Mouse (Mus musculus): Measurements from ENCODE around the gene Ank3. TPM values are rescaled to one million over a fixed set of nuclear protein-coding genes. Genes with fewer than 3 reads are reported as not detected.

The Ank3 gene
- total RNA-seq, 2 experiments from 2014 or later: not detected

DNA sequence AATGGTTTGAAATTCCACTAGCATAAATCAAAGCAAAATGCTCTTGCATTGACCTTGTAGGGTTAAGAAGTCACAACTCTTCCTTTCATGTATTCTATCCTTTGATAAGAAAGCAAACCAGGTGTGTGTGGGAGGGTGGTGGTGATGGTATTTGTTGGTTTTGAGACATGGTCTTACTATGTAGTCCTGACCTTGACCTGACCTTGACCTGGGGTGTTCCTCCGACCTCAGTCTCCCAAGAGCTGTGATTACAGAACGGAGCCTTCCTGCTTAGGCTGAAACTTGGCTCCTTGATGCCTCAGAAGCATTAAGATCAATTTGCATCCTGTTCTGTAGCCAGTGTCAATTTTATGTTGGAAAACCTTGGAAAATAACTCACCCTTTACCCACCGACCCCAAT is 397.1 kb downstream of the Ank3 start:
- no peak for ATAC-seq (ENCODE audit: poor library complexity, severe bottlenecking)

DNA sequence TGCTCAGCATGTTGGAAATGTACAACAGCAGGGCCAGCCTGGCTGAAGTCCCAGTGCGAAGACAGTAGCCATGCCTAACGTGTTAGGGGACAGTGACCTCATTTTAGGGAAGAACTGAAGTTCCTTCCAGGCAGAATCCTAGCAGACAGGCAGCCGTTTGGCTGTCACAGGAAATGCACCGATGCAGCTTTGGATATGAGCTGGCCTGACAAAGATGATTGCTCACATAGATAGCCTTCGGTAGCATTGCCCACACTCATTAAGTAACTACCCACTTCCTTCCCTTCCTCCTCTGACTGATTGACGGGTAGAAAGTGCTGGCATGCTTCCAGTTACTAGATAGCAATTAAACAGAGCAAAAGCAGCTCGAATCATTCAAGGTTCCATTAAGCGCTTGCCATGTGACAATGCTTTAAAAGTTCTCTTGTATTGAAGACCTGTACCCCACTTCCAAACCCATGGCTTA is 397.9 kb downstream of the Ank3 start:
- ATAC-seq (ENCODE audit: poor library complexity, severe bottlenecking): peak; percentile 86

DNA sequence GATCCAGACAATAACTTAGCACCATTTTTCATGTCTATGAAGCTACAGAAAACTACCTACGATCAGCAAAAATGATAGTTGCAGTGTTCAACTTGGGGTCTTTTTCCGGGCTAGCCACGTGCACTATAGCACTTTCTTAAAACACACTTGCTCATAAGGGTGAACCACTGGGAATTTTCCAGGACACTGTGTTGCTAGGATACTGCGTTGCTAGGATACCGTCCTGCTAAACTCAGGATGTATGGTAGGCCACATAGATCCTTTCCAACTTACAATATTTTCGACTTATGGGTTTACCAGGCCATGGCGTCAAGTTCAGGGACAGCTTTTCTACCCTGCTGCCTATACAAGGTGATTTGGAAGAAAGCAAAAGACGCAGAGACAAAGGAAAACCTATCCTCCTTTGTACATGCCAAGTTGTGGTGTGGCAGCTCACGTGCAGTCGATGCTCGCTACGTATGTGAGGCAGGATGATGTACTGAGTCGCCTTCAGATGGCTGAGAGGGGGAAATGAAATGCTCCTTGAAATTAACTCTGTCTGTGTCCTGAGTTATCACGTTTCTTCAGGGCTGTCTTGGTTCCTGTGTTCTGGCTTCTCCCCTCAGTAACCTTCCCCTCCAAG is 404.7 kb downstream of the Ank3 start:
- no peak for ATAC-seq (ENCODE audit: poor library complexity, severe bottlenecking)

DNA sequence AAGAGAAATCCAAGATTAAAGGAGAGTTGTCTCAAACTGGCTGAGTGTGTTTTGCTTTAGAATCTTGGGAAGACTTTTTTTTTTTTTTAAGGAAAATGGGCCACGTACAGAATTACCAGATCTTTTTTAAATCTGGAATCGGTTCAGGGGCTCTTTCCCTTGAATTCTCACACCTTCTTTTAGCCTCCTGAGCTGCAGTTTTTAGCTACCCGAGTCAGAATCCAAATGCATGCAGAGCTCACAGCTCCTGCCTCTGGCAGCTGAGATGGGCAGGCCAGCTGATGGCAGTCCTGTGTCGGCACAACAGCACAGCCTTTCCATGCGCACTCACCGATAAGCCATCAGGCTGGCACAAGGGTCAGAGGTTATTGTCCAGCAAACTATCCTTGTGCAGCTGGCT is 406.0 kb downstream of the Ank3 start:
- ATAC-seq (ENCODE audit: poor library complexity, severe bottlenecking): no peak

DNA sequence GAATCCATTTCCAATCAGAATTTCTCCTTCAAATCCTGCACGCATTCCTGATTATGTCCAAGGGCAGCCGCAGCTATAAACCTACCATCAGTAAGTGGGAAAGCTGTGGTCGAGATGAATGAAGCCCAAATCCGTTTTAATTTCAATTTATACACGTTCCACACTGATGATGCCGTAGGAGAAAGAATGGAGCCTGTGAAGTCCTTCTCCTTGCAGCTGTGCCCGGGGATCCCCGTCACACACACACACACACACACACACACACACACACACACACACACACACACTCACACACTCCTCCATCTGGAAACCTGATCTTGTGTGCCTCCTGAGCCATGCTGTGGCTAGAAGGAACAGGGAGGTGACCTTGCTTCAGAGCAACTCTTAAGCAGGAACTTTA is 412.2 kb downstream of the Ank3 start:
- ATAC-seq (ENCODE audit: poor library complexity, severe bottlenecking): no peak

DNA sequence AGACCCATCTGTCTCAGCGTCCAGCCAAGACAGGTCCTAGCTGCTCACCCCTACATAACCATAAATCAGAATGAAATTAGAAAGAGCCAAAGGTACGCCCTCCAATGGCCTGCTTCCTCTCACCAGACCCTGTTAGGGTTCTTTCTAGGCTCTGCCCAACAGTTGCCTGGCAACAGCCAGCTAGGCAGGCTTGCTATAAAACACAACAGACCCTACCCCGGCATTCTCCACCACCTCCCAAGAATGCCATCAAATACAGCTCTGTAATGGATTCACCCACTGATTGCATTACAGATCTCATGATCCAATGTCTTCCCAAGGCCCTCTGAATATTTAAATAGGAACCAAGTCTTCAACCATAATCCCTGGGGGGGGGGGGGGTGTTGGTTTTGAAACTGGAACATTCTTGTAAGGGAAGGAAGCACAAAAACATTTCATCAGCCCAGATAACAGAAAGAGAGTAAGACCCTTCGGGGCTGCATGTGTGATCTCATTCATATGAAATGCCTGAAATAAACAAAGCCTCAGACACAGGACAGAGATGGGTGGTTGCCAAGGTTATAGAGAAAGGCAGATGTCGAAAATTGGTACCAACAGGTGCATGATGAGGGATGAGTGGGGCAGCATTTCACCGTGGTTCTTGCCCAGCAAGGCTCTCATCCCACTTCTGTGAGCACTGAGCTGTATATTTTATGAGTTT is 415.4 kb downstream of the Ank3 start:
- ATAC-seq (ENCODE audit: poor library complexity, severe bottlenecking): no peak

DNA sequence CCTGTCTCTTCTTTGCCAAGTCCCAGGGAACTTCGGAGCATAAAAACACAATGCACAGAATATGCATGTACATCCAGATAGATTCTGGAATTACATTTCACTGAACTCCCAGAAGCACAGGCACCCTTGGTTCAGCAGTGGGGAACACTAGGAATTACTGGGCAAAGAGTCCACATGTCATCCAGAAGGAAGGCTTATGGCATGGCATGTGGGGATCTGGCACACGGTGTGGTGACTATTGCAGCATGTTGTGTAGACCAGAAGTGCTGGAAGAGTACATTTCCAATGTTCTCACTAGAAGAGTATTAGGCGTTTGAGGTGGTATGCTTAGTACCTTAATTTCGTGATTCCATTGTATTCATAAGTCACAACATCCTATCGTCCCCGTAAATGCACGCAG is 422.7 kb downstream of the Ank3 start:
- no peak for ATAC-seq (ENCODE audit: poor library complexity, severe bottlenecking)

DNA sequence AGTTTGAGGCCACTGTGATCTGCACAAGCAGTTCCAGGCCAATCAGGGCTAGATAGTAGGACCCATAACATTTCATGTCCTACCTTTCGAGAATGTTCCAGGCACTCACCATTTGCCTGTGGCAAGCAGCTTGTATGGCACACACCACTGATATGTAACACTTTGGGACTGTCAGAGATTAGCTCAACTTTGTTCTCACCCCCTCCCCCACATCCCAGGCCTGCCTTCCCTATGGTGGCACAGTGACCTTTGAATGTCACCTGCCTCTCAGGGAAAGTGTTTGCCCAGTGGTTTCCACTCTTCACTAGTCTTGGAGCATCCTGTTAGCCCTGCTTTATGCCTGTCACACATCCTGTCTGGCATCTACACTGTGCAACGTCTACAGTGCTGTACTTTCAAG is 430.2 kb downstream of the Ank3 start:
- ATAC-seq (ENCODE audit: poor library complexity, severe bottlenecking): no peak

DNA sequence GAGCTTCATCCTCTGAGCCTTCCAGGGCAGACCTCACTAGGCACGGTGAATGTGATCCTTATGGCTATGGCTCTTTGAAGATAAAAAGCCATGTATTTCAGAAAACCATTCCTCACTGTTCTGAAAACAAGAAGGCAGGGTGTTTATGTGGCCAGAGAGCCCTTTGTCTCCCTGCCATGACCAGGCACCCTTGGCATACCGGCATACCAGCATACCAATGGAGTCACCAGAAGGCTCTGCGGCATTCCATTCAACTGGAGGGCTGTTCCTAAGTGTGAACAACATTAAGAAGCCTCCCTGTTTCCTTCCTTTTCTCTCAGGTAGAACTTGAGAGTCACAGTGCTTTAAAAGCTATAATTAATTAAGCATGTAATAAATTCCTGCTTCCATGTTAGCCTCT is 430.7 kb downstream of the Ank3 start:
- no peak for ATAC-seq (ENCODE audit: poor library complexity, severe bottlenecking)

DNA sequence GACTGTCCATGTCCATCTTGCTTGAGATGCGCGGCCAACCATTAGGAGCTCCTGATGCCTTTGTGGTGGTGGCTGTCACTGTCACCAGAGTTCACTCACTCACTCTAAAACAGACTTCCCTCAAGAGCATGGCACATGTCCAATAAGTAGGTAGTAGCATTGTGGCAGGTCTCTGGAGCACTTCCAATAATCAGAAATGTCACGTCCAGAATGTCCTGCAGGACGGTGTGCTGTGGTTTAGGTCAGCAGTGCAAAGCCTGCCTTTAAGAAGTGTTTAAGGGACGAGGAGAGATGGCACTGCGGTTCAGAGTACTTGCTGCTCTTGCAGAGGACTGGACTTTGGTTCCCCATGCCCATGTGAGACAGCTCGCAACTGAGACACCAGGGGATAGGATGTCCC is 433.0 kb downstream of the Ank3 start:
- no peak for ATAC-seq (ENCODE audit: poor library complexity, severe bottlenecking)

DNA sequence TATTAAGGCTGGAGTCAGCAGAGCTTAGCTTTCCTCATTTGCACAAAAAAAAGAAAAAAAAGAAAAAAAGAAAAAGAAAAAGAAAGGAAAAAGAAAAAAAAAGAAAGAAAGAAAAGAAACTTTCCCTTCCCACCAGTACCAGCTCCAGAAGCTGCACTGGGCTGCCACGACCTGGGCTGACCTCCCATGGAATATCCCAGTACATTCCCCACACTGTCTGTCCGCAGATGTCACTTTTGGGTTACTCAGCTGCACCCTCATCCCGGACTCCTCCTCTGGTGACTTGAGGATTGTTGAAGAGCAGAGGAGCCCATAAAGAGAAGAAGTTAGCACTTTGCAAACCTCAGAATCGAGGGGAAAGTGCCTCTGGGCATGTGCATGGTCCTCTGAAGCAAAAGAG is 433.7 kb downstream of the Ank3 start:
- no peak for ATAC-seq (ENCODE audit: poor library complexity, severe bottlenecking)

DNA sequence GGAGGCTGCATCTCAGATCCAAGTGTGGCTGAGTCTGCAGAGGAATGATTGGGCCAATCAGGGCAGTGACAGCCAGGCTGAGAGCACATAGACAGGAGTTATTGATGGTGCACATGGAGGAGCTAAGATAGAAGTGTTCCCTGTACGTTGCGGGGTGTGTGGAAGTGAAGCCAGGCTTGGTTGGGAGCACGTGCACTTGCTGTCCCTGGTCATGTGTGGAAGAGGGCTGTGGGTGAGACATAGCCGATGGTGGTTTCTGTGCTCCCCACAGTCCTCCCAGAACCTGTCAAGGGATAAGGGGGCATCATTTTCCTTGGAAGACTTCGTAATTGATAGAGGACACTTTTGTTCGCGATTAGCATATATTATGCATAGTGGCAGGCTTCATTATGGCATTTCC is 434.2 kb downstream of the Ank3 start:
- ATAC-seq (ENCODE audit: poor library complexity, severe bottlenecking): no peak

DNA sequence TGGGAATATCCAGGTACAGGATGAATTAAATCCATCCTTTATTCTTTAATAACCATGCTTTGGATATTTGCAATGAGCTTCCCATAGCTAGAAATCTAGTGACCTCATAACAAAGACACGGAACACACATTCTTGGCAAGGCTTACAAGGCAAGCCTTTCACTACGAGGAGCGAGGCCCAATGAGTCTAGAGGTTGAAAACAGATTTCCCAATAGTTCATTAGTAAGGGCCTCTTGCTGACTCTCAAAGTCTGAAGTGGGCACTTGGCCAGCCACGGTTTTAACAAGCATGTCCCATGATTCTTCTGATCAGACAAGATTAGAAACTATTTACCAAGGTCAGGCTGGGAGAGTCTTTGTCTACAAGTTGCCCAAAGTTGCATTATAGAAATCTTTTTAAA is 436.1 kb downstream of the Ank3 start:
- ATAC-seq (ENCODE audit: poor library complexity, severe bottlenecking): no peak

DNA sequence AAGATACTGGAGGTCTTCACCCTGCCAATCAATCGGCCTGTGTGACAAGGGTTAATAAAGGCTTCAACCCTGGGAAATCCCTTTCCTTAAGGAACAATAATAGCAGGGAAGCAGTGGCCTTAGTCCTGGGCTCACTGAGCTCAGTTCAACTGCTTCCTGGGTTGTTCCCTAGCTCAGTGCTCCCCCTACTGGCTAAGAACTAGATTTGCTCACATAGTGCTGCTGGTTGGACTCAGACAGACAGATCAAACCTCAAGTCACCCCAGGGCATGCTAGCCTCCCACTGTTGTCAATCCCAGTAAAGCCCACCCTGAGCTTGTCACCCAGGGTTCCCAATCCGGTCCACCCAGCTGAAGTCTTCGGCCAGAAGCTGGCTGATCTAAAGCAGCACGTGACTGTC is 447.2 kb downstream of the Ank3 start:
- ATAC-seq (ENCODE audit: poor library complexity, severe bottlenecking): peak; percentile 95

DNA sequence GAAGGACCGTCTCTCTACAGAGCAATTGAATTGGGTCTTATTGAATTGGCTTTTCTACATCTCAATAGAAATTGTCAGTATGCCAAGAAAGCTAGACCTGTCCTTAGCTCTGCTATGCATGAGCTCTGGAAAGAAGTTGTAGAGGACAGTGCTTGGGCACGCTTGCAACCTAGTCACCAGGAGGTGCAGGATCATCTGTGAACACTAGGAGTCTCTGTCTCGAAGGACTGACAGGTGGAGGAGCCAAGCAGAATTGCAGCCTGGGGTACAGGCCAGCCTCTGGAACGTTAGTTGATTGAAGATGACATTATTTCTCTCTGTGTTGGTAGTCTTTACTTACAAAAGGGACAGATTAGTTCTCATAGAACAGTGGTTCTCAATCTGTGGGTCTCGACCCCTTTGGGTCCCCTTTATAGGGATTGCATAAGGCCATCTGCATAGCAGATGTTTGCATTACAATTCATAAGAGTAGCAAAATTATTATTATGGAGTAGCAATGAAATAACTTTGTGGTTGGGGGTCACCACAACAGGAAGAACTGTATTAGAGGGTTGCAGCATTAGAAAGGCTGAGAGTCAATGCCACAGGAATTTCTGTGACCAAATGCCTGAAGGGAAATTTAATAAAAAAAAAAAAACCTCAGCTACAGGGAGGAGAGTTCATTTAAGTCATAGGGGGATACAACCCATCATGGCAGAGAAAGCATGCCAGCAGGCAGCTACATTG is 454.0 kb downstream of the Ank3 start:
- ATAC-seq (ENCODE audit: poor library complexity, severe bottlenecking): 0 out of 2 replicates have a peak, but pooled peaks have one; percentile 35

DNA sequence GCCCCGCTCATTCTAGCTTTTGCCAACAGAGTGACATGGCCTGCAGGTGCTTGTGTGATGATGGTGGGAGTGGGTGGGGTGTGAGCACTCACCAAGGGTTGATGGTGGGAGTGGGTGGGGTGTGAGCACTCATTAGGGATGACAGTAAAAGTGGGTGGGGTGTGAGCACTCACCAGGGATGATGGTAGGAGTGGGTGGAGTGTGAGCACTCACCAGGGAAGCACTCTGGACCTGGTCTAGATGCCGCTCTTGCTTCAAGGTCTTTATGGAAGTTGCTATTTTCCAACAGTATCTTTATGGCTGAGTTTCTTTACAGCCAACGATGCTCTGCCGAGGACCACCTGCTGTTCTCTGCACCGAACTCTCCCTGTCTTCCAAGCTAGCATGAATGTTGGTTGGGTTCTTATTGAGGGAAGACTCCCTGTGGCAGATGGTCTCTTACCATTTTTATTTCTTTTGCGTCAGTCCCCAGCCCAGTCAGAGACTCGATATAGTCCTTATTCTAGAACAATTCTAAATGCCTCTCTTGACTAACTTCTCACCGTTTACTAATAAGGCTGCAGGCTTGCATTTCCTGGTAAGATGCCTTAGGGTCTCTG is 456.1 kb downstream of the Ank3 start:
- no peak for ATAC-seq (ENCODE audit: poor library complexity, severe bottlenecking)

DNA sequence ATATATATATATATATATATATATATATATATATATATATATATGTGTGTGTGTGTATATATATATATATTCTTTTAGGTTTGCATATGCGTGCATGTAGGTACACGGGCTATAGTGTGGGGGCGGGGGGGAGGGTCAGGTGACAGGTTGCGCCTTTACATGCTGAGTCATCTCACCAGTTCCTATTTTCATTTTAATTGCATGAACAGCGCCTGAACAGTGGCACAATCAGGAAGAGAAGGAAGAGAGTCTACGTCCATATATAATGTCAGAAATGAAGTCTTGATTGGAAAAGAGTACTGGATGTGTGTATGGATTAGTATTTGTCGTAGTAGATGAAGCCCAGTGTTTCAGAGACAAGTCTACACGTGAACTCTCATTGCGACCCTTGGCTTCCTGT is 459.4 kb downstream of the Ank3 start:
- ATAC-seq (ENCODE audit: poor library complexity, severe bottlenecking): peak; percentile 76

DNA sequence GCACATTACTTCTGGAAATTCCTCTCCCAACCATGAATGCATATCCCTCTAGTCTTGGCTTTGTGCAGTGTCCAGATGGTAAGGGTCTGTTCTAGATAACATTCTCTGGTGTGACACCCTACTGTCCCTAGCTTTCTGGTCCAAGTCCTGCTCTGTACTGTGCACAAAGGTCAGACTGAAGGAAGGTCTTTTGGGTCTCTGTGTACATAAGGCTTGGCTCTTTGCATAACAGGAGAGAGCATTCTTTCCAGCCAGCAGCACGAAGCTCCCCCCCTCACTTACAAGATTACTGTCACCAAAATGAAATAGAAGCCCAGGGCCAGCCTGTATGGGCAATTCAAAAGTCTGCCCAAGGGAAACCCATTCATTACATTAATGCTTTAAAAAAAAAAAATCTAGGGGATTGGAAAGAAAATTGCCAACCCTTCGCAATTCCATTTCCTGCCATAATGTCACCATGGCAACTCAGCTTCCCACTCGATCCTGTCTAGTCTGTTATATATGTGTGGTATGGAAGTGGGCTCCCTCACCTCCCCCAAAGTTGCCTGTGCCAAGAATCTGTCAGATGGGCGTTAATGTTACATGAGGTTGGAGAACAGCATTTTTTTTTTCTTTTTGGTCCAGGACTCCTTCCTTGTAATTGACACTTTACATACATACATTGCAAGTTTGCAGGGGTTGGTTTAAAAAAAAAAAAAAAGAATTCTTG is 460.5 kb downstream of the Ank3 start:
- ATAC-seq (ENCODE audit: poor library complexity, severe bottlenecking): no peak

DNA sequence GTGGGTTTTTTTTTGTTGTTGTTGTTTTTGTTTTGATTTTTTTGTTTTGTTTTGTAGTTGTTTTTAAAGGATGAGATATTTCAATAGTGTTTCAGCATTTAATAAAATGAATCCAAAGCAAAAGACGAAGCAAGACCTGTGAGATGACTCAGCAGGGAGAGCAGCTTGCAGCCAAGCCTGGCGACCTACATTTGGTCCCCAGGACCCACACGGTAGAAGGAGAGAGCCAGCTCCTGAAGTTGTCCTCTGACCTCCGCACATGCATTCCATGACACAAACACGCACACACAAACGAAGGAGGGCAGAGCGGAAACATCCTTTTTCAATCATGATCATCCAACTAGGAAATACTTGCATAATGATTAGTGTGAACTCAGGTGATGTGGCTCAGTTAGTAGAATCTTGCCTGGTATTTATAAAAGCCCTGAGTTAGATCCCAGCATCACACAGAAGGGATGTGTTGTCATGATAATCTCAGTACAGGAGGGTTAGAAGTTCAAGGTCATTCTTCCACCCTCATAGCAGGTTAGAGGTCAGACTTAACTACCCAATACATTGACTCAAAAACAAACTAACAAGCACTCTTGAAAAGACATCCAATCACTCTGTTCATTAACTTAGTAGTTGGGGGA is 461.4 kb downstream of the Ank3 start:
- ATAC-seq (ENCODE audit: poor library complexity, severe bottlenecking): no peak

DNA sequence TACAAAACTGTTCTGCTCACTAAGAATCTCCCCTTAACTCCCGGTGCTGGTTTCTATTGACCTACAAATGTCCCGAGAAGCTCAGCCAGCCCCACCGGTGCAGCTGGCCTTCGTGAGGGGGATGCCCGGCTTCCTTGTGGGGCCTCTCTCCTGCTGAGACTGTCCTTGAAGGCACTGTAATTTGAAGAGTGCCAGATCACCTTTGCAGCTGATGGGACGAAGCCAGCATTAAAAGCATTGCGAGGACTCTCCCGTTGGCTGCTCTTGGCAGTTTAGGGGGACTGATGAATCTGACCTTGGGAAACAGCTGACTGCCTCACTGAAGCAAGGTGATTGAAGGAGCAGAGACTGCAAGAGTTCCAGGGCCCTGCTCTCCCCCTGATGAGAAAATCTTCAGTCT is 464.3 kb downstream of the Ank3 start:
- ATAC-seq (ENCODE audit: poor library complexity, severe bottlenecking): no peak

DNA sequence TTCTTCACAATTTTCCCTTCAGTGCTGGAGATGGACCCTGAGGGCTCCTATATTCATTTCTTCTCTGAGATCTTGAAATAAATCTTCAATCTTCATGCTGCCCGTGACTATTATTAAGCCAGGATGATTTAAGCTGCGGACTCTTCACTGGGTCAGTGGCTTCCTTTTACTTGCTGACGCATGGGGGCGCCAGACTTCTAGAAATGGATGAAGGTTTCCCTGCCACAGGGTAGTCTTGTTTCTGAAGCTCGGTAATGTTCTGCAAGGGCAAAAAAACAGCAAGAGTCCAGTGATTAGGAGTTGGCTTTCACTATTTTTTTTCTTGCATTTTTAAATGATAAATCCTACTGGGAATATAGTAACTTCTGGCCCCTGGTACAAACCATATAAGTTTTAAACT is 471.8 kb downstream of the Ank3 start:
- peak; percentile 94 for ATAC-seq (ENCODE audit: poor library complexity, severe bottlenecking)
